In genomic region chr10:63027376-63028161, GRCm38 (mm10) we compare ENCODE assay signal across 15 mouse cellular contexts. TPM values are rescaled to one million over a fixed set of nuclear protein-coding genes. Genes with fewer than 3 reads are reported as not detected.
DNase-seq lines count a peak whose midpoint lies in the region; ATAC-seq and TF ChIP-seq lines count a peak whose summit lies in the region.
"Had no signal": no experiment of that assay in that cellular context is flagged by ENCODE, and none has a peak within 500 bp of the region (broad histone marks: within the 10 kb centered on the region; RNA-seq: fewer than 3 reads in every experiment).

No protein-coding gene starts in this region.

- peak; percentile 65 to 85 for DNase-seq in adrenal gland, adult (ENCODE audit: inconsistent age in 2 of 2, low spot score in 1 of 2)
- no peak for DNase-seq in adrenal gland, postnatal 4 days (ENCODE audit: low spot score in 2 of 2)
- DNase-seq in hindbrain, postnatal 0 days (ENCODE audit: low spot score): no peak
- DNase-seq in gastrocnemius, postnatal 25 days: no peak
- DNase-seq in cerebellum, adult 8-10 months: no peak
- no peak for DNase-seq in gastrocnemius, postnatal 10 days
- DNase-seq: cerebellum, postnatal 25 days; right cerebral cortex, postnatal 25 days; thymus, postnatal 25 days had no signal

- H3K27ac ChIP-seq in forebrain, embryonic 15.5 days (replicated peaks): peak overlapping the region; percentile 100
- peak overlapping the region; percentile 72; the same call in 1 of the 2 replicates for H3K27ac ChIP-seq in hindbrain, postnatal 0 days
- peak overlapping the region; percentile 100 for H3K27ac ChIP-seq in neural tube, embryonic 13.5 days (replicated peaks)
- H3K27ac ChIP-seq: intestine, embryonic 15.5 days; lung, embryonic 15.5 days had no signal

- H3K9me3 ChIP-seq in forebrain, embryonic 15.5 days: no peaks in the 10 kb centered on the region
- no peaks in the 10 kb centered on the region for H3K9me3 ChIP-seq in hindbrain, postnatal 0 days (ENCODE audit: low read length)
- H3K9me3 ChIP-seq in neural tube, embryonic 13.5 days: no peaks in the 10 kb centered on the region
- H3K9me3 ChIP-seq: embryonic facial prominence, embryonic 13.5 days; intestine, embryonic 15.5 days; lung, embryonic 15.5 days had no signal

- H3K4me1 ChIP-seq in forebrain, embryonic 15.5 days: peaks cover 26% of the 10 kb centered on the region
- 0 out of 2 replicates have a peak, but pooled peaks cover 13% of the 10 kb centered on the region for H3K4me1 ChIP-seq in hindbrain, postnatal 0 days (ENCODE audit: insufficient read depth, low read length)
- peaks cover 38% of the 10 kb centered on the region for H3K4me1 ChIP-seq in neural tube, embryonic 13.5 days (replicated peaks)

- H3K4me3 ChIP-seq in forebrain, embryonic 15.5 days: no peak overlapping the region
- H3K4me3 ChIP-seq in hindbrain, postnatal 0 days (ENCODE audit: low read length): no peak overlapping the region
- no peak overlapping the region for H3K4me3 ChIP-seq in neural tube, embryonic 13.5 days
- H3K4me3 ChIP-seq: embryonic facial prominence, embryonic 13.5 days; intestine, embryonic 15.5 days; lung, embryonic 15.5 days; megakaryocyte, embryonic 14.5 days had no signal

- TF ChIP-seq CTCF in hindbrain, postnatal 0 days (IDR thresholded peaks at IDR 0.05; ENCODE audit: low read depth): no peak

- H3K27me3 ChIP-seq in forebrain, embryonic 15.5 days: no peaks in the 10 kb centered on the region
- H3K27me3 ChIP-seq in hindbrain, postnatal 0 days (ENCODE audit: insufficient read depth, low read length): no peaks in the 10 kb centered on the region
- no peaks in the 10 kb centered on the region for H3K27me3 ChIP-seq in neural tube, embryonic 13.5 days
- H3K27me3 ChIP-seq: embryonic facial prominence, embryonic 13.5 days; intestine, embryonic 15.5 days; lung, embryonic 15.5 days had no signal

- H3K36me3 ChIP-seq in forebrain, embryonic 15.5 days: no peaks in the 10 kb centered on the region
- no peaks in the 10 kb centered on the region for H3K36me3 ChIP-seq in hindbrain, postnatal 0 days (ENCODE audit: insufficient read depth, low read length)
- H3K36me3 ChIP-seq in neural tube, embryonic 13.5 days: no peaks in the 10 kb centered on the region
- H3K36me3 ChIP-seq: embryonic facial prominence, embryonic 13.5 days; intestine, embryonic 15.5 days; lung, embryonic 15.5 days had no signal

- 88% methylated on average over 10 of the region's 10 CpGs for WGBS in forebrain, embryonic 15.5 days
- WGBS in hindbrain, postnatal 0 days: 82% methylated on average over 10 of the region's 10 CpGs
- WGBS in neural tube, embryonic 13.5 days: 81% methylated on average over 10 of the region's 10 CpGs

- no peak overlapping the region for H3K4me2 ChIP-seq in forebrain, embryonic 15.5 days (replicated peaks)
- H3K4me2 ChIP-seq in hindbrain, postnatal 0 days (ENCODE audit: low read depth, low read length): no peak overlapping the region
- peak overlapping the region; percentile 84 for H3K4me2 ChIP-seq in neural tube, embryonic 13.5 days
- H3K4me2 ChIP-seq: embryonic facial prominence, embryonic 13.5 days; intestine, embryonic 15.5 days; lung, embryonic 15.5 days had no signal

- no peak for ATAC-seq in forebrain, embryonic 15.5 days (replicated peaks)
- no peak for ATAC-seq in hindbrain, postnatal 0 days
- no peak for ATAC-seq in neural tube, embryonic 13.5 days (ENCODE audit: low read depth)
- ATAC-seq: intestine, embryonic 15.5 days had no signal

- H3K9ac ChIP-seq in forebrain, embryonic 15.5 days (replicated peaks): no peak overlapping the region
- no peak overlapping the region for H3K9ac ChIP-seq in hindbrain, postnatal 0 days (replicated peaks; ENCODE audit: low read length)
- H3K9ac ChIP-seq in neural tube, embryonic 13.5 days: no peak overlapping the region
- H3K9ac ChIP-seq: embryonic facial prominence, embryonic 13.5 days; intestine, embryonic 15.5 days; lung, embryonic 15.5 days had no signal

RNA-seq across cellular contexts. Expression of gene Pbld2, which starts 3.5 kb away (rescaled TPM):
- total RNA-seq in adrenal gland, postnatal 4 days (2021): 1 to 10 TPM; 4.9 to 8.0 TPM
- polyA plus RNA-seq in forebrain, embryonic 15.5 days (2015; fragmentation: Nextera tagmentation; extraction: Ambion mirVana): 1.1 and 1.8 TPM in 2 replicates
- 0.47 and 1.7 TPM in 2 replicates for total RNA-seq in hindbrain, postnatal 0 days (2014; rRNA removed)
- 0.60 and 1.4 TPM in 2 replicates for polyA plus RNA-seq in hindbrain, postnatal 0 days (2015; fragmentation: Nextera tagmentation; extraction: Ambion mirVana)
- 0.84 and 1.5 TPM in 2 replicates for polyA plus RNA-seq in neural tube, embryonic 13.5 days (2015; fragmentation: Nextera tagmentation; extraction: Ambion mirVana)
- total RNA-seq in gastrocnemius, postnatal 25 days (2021): 1 to 10 TPM; 2.7 to 3.2 TPM
- 1 to 10 TPM; 1.2 to 1.6 TPM for total RNA-seq in gastrocnemius, postnatal 10 days (2021)

RNA-seq across cellular contexts. Expression of gene Hnrnph3, which starts 3.6 kb away (rescaled TPM):
- total RNA-seq in adrenal gland, postnatal 4 days (2021): 10 to 100 TPM; 64.9 to 75.4 TPM
- 191 and 209 TPM in 2 replicates for polyA plus RNA-seq in forebrain, embryonic 15.5 days (2015; fragmentation: Nextera tagmentation; extraction: Ambion mirVana)
- total RNA-seq in hindbrain, postnatal 0 days (2014; rRNA removed): 5.4 and 9.4 TPM in 2 replicates
- polyA plus RNA-seq in hindbrain, postnatal 0 days (2015; fragmentation: Nextera tagmentation; extraction: Ambion mirVana): 77.7 and 83.9 TPM in 2 replicates
- polyA plus RNA-seq in neural tube, embryonic 13.5 days (2015; fragmentation: Nextera tagmentation; extraction: Ambion mirVana): 165 and 189 TPM in 2 replicates
- total RNA-seq in gastrocnemius, postnatal 25 days (2021): 10 to 100 TPM; 16.9 to 17.4 TPM
- total RNA-seq in gastrocnemius, postnatal 10 days (2021): 10 to 100 TPM; 15.9 to 24.0 TPM

RNA-seq across cellular contexts. Expression of gene Pbld1, which starts 32.4 kb away (rescaled TPM):
- 1 to 10 TPM; 5.7 to 7.1 TPM for total RNA-seq in adrenal gland, postnatal 4 days (2021)
- polyA plus RNA-seq in forebrain, embryonic 15.5 days (2015; fragmentation: Nextera tagmentation; extraction: Ambion mirVana): 0.87 and 1.6 TPM in 2 replicates
- total RNA-seq in hindbrain, postnatal 0 days (2014; rRNA removed): 0.22 and 18.2 TPM in 2 replicates
- 0.63 and 0.88 TPM in 2 replicates for polyA plus RNA-seq in hindbrain, postnatal 0 days (2015; fragmentation: Nextera tagmentation; extraction: Ambion mirVana)
- polyA plus RNA-seq in neural tube, embryonic 13.5 days (2015; fragmentation: Nextera tagmentation; extraction: Ambion mirVana): 0.56 and 0.99 TPM in 2 replicates
- 1 to 10 TPM in 1 of 2 experiments, under 1 TPM in 1; 0.35 to 1.1 TPM for total RNA-seq in gastrocnemius, postnatal 25 days (2021)
- total RNA-seq in gastrocnemius, postnatal 10 days (2021): under 1 TPM; 0.56 to 0.75 TPM

RNA-seq across cellular contexts. Expression of gene Rufy2, which starts 47.5 kb away (rescaled TPM):
- 10 to 100 TPM; 26.0 to 32.5 TPM for total RNA-seq in adrenal gland, postnatal 4 days (2021)
- 58.3 and 63.6 TPM in 2 replicates for polyA plus RNA-seq in forebrain, embryonic 15.5 days (2015; fragmentation: Nextera tagmentation; extraction: Ambion mirVana)
- total RNA-seq in hindbrain, postnatal 0 days (2014; rRNA removed): 25.3 and 25.5 TPM in 2 replicates
- polyA plus RNA-seq in hindbrain, postnatal 0 days (2015; fragmentation: Nextera tagmentation; extraction: Ambion mirVana): 57.2 and 61.9 TPM in 2 replicates
- 55.8 and 57.3 TPM in 2 replicates for polyA plus RNA-seq in neural tube, embryonic 13.5 days (2015; fragmentation: Nextera tagmentation; extraction: Ambion mirVana)
- total RNA-seq in gastrocnemius, postnatal 25 days (2021): 1 to 10 TPM; 5.9 to 6.5 TPM
- total RNA-seq in gastrocnemius, postnatal 10 days (2021): 10 to 100 TPM; 12.2 to 12.3 TPM

Comparison
In these comparisons a context has a peak if more than half of its experiments do, and no peak if none do; other contexts are left out.
1. DNase-seq: peak in adrenal gland, adult (2 of 2); none in adrenal gland, postnatal 4 days (0 of 2), hindbrain, postnatal 0 days (single experiment), gastrocnemius, postnatal 25 days (single experiment), cerebellum, adult 8-10 months (single experiment) and gastrocnemius, postnatal 10 days (single experiment).
2. Peak in every context shown above with its lines, with median percentiles within 50 percentile points of each other: H3K27ac ChIP-seq.